Mouse (Mus musculus): Measurements from ENCODE around the gene Fam32a. TPM values are rescaled to one million over a fixed set of nuclear protein-coding genes. Genes with fewer than 3 reads are reported as not detected.

Gene Fam32a
- total and polyA plus RNA-seq, 3 experiments, result 33.1 to 43.0 (median 34.6) TPM

DNA sequence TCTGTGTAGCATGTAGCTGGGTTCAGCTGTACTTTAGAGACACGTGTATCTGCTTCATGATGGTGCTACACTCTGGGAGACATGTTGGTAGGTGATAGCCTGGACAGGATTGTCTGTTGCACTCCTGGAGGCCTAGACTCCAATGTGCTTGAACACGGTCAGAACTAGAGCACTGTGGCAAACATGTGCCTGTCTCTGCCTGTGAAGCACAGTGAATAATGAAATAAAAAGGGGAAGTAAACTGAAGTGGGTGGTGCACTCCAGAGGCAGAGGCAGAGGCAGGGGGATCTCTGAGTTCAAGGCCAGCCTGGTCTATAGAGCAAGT is 29.4 kb upstream of the Fam32a start (continued):
- TF ChIP-seq CHD1 (IDR thresholded peaks at IDR 0.05; ENCODE audit: low read depth, low read length) (no peak), KAT2A (IDR thresholded peaks at IDR 0.05; ENCODE audit: insufficient replicate concordance, low read length) (no peak), TCF12 (IDR thresholded peaks at IDR 0.05; ENCODE audit: low read depth, low read length) (0 out of 2 replicates have a peak, but pooled peaks have one; percentile 24), USF2 (conservative IDR thresholded peaks at IDR 0.05; ENCODE audit: low read depth, low read length) (no peak)

DNA sequence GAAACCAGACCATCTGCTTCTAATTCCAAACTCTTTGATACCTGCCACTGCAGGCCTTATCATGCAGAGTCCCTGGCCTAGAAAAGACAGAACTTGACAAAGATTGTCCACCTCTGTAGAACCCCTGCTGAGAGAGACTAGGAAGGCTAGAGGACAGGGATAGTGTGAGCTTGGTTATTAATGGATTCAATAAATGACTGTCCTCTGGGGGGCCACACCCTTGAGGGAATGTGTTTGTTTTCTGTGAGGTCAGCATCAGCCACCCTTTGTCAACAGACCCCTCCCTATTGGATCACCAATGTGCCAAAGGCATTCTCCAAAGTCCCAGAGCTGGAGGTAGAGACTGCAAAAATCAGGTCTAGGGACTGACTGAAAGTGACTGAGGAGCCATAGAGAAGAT is 27.5 kb upstream of the Fam32a start:
- Histone ChIP-seq H3K4me1 (ENCODE audit: control insufficient read depth in 1 of 2, insufficient read depth in 2 of 2) (peaks cover 15 to 28% of the 10 kb centered on the region in 2 experiments), H3K4me3 (replicated peaks in 1 of 3; ENCODE audit: low read depth in 2 of 3, low read length in 2 of 3, poor library complexity in 1 of 3) (no peak overlapping the region), H3K4me2 (ENCODE audit: insufficient read depth, low read depth, poor library complexity, severe bottlenecking) (no peak overlapping the region), H3K27ac (ENCODE audit: insufficient read depth, low read depth) (no peak overlapping the region), H3K9me3 (replicated peaks; ENCODE audit: low read length) (peaks cover 6% of the 10 kb centered on the region), H3K79me2 (replicated peaks; ENCODE audit: control insufficient read depth, extremely low read depth, insufficient read depth, poor library complexity, severe bottlenecking) (no peaks in the 10 kb centered on the region; the same call in 1 of the 2 replicates), H3K27me3 (replicated peaks) (no peaks in the 10 kb centered on the region), H3K36me3 (replicated peaks in 1 of 2; ENCODE audit: control insufficient read depth in 1 of 2, insufficient read depth in 1 of 2, low read length in 1 of 2) (peaks cover 25 to 58% of the 10 kb centered on the region in 2 experiments), H3K9ac (ENCODE audit: insufficient read depth, low read depth) (no peak overlapping the region)
- TF ChIP-seq GABPA (IDR thresholded peaks at IDR 0.05; ENCODE audit: insufficient replicate concordance, low read depth, low read length) (no peak), JUN (IDR thresholded peaks at IDR 0.05; ENCODE audit: insufficient read depth, low read depth, low read length) (no peak)
- dilution Hi-C loops (cut with MboI; ENCODE audit: extremely low pct_ligation_motif_present, extremely low pct_unique_long_range_greater_than_20kb, low sequenced_read_pairs) (no loop called here), in situ Hi-C loops (cut with MboI; ENCODE audit: low pct_ligation_motif_present, low pct_unique_long_range_greater_than_20kb, low sequenced_read_pairs) (no loop called here)
- no peak for DNase-seq (ENCODE audit: extremely low read depth)

DNA sequence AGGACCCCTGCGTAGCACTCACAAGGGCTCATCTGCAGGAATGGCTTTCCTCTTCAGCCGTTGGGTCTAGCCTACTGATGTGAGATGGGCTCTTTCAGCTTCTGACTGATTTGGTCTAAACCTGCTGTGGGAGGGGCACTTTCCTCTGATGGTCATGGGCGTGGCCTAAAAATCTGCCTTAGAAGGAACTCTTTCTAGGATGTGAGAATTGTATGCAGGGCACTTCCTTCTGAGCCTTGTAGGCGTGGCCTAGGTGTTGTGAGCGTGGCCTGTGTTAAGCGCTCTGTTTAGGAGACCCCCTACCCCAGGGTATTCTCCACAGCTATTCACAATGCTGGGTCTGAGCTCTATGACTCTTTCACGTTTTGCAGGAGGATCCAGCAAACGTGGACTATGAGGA is 21.5 kb upstream of the Fam32a start:
- Histone ChIP-seq H3K79me2 (replicated peaks; ENCODE audit: control insufficient read depth, extremely low read depth, insufficient read depth, poor library complexity, severe bottlenecking) (no peaks in the 10 kb centered on the region), H3K4me3 (replicated peaks in 1 of 3; ENCODE audit: low read depth in 2 of 3, low read length in 2 of 3, poor library complexity in 1 of 3) (no peak overlapping the region), H3K27me3 (replicated peaks) (no peaks in the 10 kb centered on the region), H3K9ac (ENCODE audit: insufficient read depth, low read depth) (no peak overlapping the region), H3K27ac (ENCODE audit: insufficient read depth, low read depth) (no peak overlapping the region), H3K9me3 (replicated peaks; ENCODE audit: low read length) (peaks cover 33% of the 10 kb centered on the region), H3K36me3 (replicated peaks in 1 of 2; ENCODE audit: control insufficient read depth in 1 of 2, insufficient read depth in 1 of 2, low read length in 1 of 2) (peaks cover 62 to 96% of the 10 kb centered on the region in 2 experiments), H3K4me2 (ENCODE audit: insufficient read depth, low read depth, poor library complexity, severe bottlenecking) (no peak overlapping the region), H3K4me1 (ENCODE audit: control insufficient read depth in 1 of 2, insufficient read depth in 2 of 2) (0 out of 4 replicates have a peak, but pooled peaks cover 0 to 3% of the 10 kb centered on the region in 2 experiments)
- in situ Hi-C loops (cut with MboI; ENCODE audit: low pct_ligation_motif_present, low pct_unique_long_range_greater_than_20kb, low sequenced_read_pairs), result no loop called here
- DNase-seq (ENCODE audit: extremely low read depth), result no peak
- TF ChIP-seq ELF1 (IDR thresholded peaks at IDR 0.05; ENCODE audit: low read depth, low read length), result no peak
- no peak for TF ChIP-seq ZNF384 (IDR thresholded peaks at IDR 0.05; ENCODE audit: low read depth, low read length)
- TF ChIP-seq TBP (conservative IDR thresholded peaks at IDR 0.05; ENCODE audit: low read depth, low read length), result no peak
- TF ChIP-seq UBTF (IDR thresholded peaks at IDR 0.05; ENCODE audit: low read depth, low read length), result no peak
- TF ChIP-seq E2F4 (IDR thresholded peaks at IDR 0.05; ENCODE audit: insufficient replicate concordance, low read depth, low read length), result no peak
- TF ChIP-seq BHLHE40 (IDR thresholded peaks at IDR 0.05; ENCODE audit: low read depth, low read length), result no peak
- dilution Hi-C loops (cut with MboI; ENCODE audit: extremely low pct_ligation_motif_present, extremely low pct_unique_long_range_greater_than_20kb, low sequenced_read_pairs), result no loop called here

Data from CH12.LX (cell line).